Mouse (Mus musculus) left cerebral cortex, postnatal 36 days (tissue): ENCODE data around the gene Zfyve28. TPM values are rescaled to one million over a fixed set of nuclear protein-coding genes. Genes with fewer than 3 reads are reported as not detected.

Experiments
- DNase-seq, 2 experiments: peaks; one replicate each; pipeline ENCODE4 v3.0.0; 2021 to 2022; ENCODE audit warnings: low spot score in 2 of 2, mixed read lengths in 1 of 2
- intact Hi-C: fragments of 180-260 bp; cut with DNase I; formaldehyde crosslinking; loops from one replicate; pipeline ENCODE4 v1.15.1; 2025
- total RNA-seq, 2 experiments: library from RNA; stranded (reverse); gene quantifications; 2 replicates each; pipeline ENCODE4 v1.2.3; 2021

Zfyve28 gene
- total RNA-seq, 2 experiments from 2014 or later: 53.1 to 55.3 TPM

DNA sequence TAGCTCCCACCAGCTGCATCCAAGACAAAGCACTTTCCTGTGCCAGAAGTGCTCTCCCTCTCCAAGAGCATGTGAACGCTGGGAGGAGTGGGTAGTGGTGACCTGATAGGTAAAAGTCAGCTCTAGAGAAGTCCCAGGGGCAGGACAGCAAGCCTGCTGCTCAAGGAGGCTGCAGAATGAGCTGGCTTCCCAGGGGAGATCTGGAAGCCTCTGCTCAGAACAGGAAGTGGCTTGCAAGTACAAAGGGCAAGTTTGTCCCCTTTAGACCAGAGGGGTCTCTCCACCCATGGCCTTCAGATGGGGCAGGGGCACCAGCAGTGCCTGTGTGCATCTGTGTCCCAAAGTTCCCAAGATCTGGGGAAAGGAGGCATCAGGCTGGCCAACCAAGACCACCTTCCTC is 98.7 kb downstream of the Zfyve28 start:
- intact Hi-C loops: loop anchor here (5.0 kb wide), 1 partner anchor 192 kb away; the partner anchor contains the start of gene Nat8l
- DNase-seq: no peak

DNA sequence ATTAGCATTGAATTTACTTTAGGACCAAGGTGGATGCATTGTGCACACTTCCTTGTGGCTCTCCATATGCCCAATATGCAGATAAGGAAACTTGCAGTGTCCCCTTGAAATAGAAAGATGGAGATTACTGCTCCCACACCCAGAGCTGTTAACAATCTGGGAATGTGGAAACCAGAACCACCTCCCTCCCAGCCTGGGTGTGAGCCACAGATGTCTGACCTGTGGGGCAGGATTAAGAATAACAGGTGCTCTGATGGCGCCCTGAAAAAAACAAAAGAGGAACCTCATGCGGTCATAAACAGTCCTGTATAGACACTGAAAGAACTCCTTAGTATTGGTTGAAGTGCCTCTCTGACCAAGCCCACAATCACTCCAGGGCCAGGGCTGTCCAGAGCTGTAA is 99.4 kb downstream of the Zfyve28 start:
- intact Hi-C loops: loop anchor here (5.0 kb wide), 1 partner anchor 192 kb away; the partner anchor contains the start of gene Nat8l

GRCm38 (mm10) chr5:34187601-34188316 is 100.5 kb downstream of the Zfyve28 start, which contains the start of gene Mxd4:
Mxd4 (minus strand) TSS chr5:34187720.
- intact Hi-C loops: loop anchor here (1.0 to 5.0 kb wide), 2 partner anchors 16 to 190 kb away; partner anchors contain the start of gene Nat8l
- DNase-seq: peak; percentile 99

More for the DNA sequence above, 99.4 kb downstream of the Zfyve28 start:
- no peak for DNase-seq

- intact Hi-C loops: loop anchor here (1.0 to 5.0 kb wide), 2 partner anchors 16 to 190 kb away; partner anchors contain the start of gene Nat8l
- peak; percentile 54 to 63 for DNase-seq
These were observed 101.3 kb downstream of the Zfyve28 start for GRCm38 (mm10) chr5:34186961-34187391.

GRCm38 (mm10) chr5:34186391-34186790 is 101.9 kb downstream of the Zfyve28 start:
- DNase-seq: peak in 1 of 2 experiments; percentile 9
- intact Hi-C loops: loop anchor here (5.0 kb wide), 1 partner anchor 189 kb away; the partner anchor contains the start of gene Nat8l

GRCm38 (mm10) chr5:34185791-34186190 is 102.5 kb downstream of the Zfyve28 start:
- intact Hi-C loops: loop anchor here (5.0 kb wide), 1 partner anchor 188 kb away; the partner anchor contains the start of gene Nat8l
- peak in 1 of 2 experiments; percentile 2 for DNase-seq

DNA sequence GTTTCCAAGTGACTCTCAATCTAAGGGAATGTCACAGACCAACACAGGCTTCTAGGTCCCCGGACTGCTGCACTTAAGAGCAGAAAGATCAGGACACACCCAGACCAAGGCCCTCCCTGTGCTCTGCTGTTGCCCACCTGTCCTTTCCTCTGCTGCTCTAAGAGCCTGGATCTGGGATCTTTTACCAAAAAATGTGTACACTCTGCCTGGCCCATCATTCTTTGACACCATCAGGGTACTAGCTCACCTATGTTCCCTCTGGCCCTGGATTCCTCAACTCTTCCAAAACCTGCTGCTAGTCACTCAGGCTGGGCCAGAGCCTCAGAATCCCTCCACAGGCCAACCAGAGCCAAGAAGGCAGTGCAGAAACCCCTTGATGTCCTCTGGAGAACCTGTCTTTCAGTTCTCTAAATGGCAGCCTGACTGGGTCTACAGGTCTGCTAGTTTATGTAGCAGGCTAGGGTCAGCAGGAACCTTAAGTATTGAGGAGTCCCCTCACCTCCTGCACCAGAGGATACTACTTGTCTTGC is 103.1 kb downstream of the Zfyve28 start:
- DNase-seq: peak in 1 of 2 experiments; percentile 2
- intact Hi-C loops: loop anchor here (5.0 kb wide), 1 partner anchor 188 kb away; the partner anchor contains the start of gene Nat8l

- intact Hi-C loops: no loop called here
- peak; percentile 3 to 4 for DNase-seq
These were observed 104.3 kb downstream of the Zfyve28 start for GRCm38 (mm10) chr5:34183976-34184375.

GRCm38 (mm10) chr5:34183156-34183880 is 104.9 kb downstream of the Zfyve28 start:
- intact Hi-C loops: no loop called here

GRCm38 (mm10) chr5:34182486-34182885 is 105.8 kb downstream of the Zfyve28 start:
- intact Hi-C loops: no loop called here
- DNase-seq: peak in 1 of 2 experiments; percentile 4

More at GRCm38 (mm10) chr5:34183156-34183880, 104.9 kb downstream of the Zfyve28 start:
- peak; percentile 17 to 20 for DNase-seq

DNA sequence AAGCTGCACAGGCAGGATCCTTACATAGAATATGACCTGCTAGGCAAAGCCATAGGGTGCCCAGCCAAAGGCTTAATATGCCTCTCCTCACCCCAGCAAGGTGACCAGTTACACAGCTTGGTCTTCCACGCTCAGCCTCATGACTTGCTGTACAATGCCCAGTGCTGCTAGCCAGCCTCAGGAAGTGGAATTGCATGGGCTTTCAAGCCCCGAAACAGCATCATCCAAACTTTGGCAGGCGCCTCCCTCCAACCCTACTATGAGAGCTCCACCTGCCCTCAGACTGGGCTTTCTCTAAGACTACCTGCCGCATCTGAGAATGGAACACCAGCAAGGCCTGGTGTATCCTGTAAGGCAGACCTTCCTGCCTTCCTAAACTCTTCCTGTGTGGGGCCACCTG is 110.4 kb downstream of the Zfyve28 start:
- no peak for DNase-seq
- intact Hi-C loops: no loop called here

DNA sequence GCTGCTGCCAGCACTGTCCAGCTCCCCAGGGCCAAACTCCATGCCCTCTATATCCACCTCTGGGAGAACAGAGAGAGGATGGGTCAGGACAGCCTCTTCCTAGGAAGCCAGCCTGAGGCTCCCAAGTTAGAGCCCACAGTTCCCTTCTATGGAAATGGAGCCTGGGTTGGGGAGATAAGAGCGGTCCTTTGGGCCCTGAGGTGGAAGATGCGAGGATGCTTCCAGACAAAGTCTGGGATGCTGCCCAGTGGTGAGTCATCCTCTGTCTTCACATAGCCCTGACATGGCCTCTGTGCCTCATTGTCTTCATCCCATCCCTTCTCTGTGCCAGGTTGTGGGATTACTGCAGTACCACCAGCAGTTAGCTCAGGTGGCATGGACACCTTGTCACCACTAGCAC is 111.2 kb downstream of the Zfyve28 start:
- peak; percentile 3 to 6 for DNase-seq
- intact Hi-C loops: no loop called here

- DNase-seq: peak in 1 of 2 experiments; percentile 3
- intact Hi-C loops: no loop called here
These were observed 111.6 kb downstream of the Zfyve28 start for GRCm38 (mm10) chr5:34176691-34177090.

- DNase-seq: no peak
- intact Hi-C loops: no loop called here
These were observed 112.9 kb downstream of the Zfyve28 start for GRCm38 (mm10) chr5:34175403-34175694.

DNA sequence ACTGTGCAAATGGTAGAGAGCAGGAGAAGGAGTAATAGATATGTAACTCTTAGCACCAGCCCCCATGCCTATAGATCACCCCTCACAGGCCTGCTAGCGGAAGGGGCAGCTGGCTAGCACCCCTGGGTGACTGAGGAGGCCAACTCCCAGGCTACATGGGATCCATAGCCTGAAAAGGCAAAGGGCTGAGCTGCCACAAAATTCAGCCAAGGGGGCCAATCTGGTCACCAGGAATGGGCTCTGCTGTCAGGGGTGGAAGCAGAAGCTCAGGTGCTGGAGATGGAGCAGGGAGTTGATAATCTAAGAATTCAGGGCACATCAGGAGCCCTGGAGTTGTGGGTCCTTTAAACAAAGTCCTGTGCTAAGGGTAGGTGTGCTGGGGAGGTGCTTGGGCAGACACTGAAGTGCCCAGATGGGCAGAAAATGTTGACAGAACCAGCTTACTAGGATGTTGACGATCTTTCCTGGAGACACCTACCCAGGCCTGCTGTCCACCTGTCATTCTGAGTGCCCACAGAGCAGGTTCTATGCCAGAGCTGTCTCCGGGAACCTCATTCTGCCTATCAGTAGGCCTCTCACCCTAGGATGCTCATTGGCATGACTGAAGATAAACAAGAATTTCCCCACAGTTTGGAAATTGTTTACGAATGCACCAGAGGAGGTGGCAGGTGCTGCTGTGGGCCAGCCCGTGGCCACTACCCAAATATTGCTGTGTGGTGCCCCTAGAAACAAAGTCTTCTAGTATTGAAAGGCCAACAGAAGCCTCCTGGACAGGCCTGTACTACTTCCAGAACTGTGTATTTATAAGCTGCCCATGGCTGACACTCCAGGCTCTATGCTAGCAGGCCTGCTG is 113.5 kb downstream of the Zfyve28 start:
- intact Hi-C loops: no loop called here
- DNase-seq: no peak

- intact Hi-C loops: no loop called here
- DNase-seq: no peak
These were observed 114.2 kb downstream of the Zfyve28 start for GRCm38 (mm10) chr5:34174021-34174420.

DNA sequence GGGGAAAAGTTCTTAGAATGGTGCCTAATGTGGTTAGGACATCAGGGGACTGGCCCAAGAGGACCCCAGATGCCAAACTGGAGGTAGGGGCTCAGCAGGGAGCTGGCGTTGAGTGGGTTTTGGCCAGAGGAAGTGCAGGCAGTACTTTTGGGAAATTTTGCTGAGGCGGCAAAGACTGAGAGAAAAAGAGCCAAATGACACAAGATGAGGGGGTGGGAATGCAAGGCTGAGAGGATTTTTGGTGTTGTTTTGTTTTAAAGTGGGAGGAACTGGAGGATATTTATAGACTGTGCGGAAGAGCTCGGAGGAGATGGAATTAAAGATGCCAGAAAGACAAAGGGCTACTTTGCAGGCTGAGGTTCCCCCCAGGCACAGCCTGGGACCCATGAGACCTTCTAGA is 117.5 kb downstream of the Zfyve28 start:
- no peak for DNase-seq

DNA sequence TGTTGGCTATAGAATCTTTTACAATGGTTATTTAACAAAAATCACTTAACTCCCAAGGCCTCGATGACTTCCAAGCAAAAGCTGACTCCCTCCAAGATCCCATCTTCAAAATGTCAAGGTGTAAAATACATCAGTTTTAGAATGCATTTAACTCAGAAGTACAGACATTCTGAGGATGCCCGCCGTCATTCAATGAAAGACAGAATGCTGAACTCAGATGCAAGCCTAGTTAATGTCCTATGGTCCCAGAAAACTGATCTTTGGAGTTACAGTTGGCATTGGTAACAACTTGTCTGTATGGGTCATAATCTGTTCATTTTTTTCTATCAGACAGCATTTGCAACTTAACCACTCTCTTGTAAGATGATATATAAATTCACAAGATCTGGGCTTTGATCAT is 118.3 kb downstream of the Zfyve28 start:
- intact Hi-C loops: no loop called here
- DNase-seq: no peak

More for the DNA sequence above, 117.5 kb downstream of the Zfyve28 start:
- intact Hi-C loops: loop anchor here (1.0 kb wide), 1 partner anchor 17 kb away; the partner anchor contains the start of gene Mxd4
